Mouse (Mus musculus) megakaryocyte progenitor cell, adult 5-6 weeks (primary cell): ENCODE measurements around the gene Paqr6. TPM values are rescaled to one million over a fixed set of nuclear protein-coding genes. Genes with fewer than 3 reads are reported as not detected.

Experiments
- ATAC-seq: replicated peaks from 2 replicates; pipeline ENCODE4 v1.8.0; 2016; ENCODE audit warnings: mild to moderate bottlenecking, moderate TSS enrichment, inconsistent platforms; ENCODE audit not compliant: poor library complexity
- total RNA-seq, 2 experiments: library from RNA; stranded (forward) in 1 of 2; stranded (reverse) in 1 of 2; fragments of 157-497, 149-512 nt in 1 of 2; fragments of 200-1000 nt in 1 of 2; gene quantifications; 2 replicates each; pipeline versions ENCODE4 v1.2.3 to v1.2.4; 2015 to 2017

The Paqr6 gene
- total RNA-seq (2015) (0.15 TPM in 1 of 2 replicates, not detected in the other), total RNA-seq (2017) (not detected in 2 replicates)

DNA sequence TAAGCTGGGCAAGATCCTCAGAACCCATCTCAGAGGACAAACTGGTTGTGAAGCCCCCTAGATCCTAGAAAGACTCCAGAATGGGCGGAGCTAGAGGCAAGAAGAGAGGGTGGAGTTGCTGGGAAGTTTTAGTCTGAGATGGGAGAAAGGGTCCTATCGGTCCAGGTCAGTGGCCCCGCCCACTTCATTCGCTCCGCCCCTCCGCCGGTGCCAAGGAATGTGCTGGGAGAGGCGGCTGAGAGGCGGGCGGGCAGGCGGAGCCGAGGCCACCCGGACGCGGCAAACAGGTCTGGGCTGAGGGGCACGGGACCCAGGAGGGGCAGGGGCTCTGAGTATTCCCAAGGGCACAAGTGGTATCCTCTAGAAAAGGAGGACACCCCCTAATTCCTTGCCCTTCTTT, at the start of gene Paqr6:
TSS of gene Paqr6 (plus strand) at position 248 of the 400 bp plus-strand sequence.
- ATAC-seq = no peak

DNA sequence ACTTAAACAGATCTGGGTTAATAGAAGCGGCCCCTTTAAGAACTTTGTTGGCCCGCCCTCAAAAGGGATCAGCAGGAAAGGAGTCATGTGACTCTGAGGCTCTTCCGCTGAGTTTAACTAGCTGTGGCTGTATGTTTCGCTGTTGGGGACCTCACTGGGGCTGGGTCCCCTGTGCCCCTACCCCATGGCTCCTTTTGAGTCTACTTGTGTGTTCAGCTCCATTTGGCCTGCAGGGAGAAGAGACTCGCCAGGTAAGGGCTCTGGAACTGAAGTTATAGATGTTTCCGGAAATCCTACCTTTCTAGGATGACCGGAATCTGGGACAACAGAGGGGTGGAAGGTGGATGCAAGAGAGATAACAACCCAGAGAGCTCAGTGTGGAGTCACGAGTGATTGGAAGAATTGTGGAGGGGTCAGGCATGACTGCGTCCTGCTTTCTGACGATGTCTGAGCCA, 39.4 kb upstream of the Paqr6 start, which contains the start of gene Glmp:
TSS of gene Glmp (plus strand) at position 73 of the 455 bp plus-strand sequence.
- ATAC-seq = peak; percentile 94

DNA sequence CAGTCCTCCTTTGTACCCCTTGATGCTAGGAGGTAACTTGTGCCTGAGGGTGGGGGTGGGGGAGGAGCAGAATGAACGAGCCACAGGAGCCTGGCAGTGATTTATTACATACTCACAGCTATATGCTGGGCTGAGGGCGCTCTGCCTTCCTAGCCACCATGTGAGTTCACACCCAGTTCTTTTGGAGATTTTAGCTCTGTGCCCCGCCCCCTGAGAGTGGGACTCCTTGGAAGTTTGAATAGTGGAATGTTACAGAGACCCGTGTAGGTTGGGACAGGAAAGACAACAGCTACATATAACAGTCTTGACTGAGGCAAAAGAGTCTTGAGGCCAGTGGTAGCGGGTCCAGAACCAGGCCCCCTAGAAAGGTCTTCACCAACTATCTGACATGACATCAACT, 35.4 kb upstream of the Paqr6 start:
- no peak for ATAC-seq

DNA sequence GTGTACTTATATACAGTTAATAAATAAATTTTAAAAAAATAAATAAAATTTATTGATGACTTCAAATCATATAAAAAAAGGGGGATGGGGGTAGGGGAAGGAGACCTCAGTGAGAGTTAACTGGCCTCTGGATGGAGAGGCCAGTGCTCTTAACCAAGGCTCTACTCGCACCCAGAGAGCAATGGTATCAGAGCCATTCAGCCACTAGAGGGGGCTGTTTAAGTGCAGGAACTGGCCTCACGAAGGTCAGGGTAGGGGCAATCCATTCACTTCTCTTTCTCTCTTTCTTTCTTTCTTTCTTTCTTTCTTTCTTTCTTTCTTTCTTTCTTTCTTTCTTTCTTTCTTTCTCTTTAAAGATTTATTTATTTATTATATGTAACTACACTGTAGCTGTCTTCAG, 33.1 kb upstream of the Paqr6 start:
- peak; percentile 48; the same call in 1 of the 2 replicates for ATAC-seq

DNA sequence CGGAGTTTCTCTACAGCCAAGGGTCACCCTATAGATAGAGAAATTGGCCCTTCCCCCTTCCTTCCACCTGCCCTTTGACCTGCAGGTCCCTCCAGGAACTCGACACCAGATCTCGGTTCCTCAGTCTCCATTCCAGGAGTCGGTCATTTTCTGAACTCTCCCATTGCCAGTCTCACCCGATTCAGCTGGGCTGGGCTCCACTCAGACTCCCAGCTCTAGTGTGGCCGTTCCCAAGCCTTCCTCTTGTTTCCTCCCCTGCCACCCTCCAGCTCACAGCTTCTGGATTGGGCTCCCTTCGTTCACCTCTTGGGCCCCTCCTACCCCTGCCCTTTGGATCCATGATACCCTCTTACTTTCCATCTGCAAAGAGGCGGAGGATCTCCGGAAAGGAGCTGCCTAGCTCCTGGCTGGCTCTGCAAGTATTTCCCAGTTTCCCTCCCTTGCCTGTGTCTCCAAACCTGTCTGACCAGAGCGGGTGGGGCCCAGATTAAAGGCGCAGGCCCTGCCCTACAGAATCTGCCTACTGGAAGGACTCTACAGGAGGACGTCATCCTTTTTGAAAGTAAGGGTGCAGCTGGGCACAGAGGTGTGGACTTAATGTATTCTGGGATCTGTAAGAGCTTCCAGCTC, 30.2 kb upstream of the Paqr6 start:
- no peak for ATAC-seq

DNA sequence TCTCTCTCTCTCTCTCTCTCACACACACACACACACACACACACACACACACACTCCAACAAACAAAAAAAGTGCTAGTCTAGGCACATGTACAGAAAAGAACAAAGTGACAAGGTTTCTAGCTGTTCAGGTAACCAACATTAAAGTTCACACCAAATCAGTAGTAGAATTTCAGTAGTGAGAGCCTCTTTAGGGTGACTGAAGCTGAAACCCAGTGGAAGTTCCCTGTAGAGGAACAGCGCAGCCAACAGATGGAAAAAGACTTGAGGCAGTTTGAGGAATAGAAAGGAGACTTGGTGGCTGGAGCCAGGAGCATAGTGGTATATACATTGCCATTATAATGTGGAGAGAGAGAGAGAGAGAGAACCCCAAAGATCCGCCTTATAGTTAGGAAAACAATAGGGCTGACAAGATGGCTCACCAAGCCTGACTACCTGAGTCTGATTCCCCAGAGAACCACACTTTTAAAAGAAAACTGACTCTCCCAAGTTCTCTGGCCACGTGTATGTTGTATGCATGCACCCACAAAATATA, 29.4 kb upstream of the Paqr6 start:
- ATAC-seq = no peak

DNA sequence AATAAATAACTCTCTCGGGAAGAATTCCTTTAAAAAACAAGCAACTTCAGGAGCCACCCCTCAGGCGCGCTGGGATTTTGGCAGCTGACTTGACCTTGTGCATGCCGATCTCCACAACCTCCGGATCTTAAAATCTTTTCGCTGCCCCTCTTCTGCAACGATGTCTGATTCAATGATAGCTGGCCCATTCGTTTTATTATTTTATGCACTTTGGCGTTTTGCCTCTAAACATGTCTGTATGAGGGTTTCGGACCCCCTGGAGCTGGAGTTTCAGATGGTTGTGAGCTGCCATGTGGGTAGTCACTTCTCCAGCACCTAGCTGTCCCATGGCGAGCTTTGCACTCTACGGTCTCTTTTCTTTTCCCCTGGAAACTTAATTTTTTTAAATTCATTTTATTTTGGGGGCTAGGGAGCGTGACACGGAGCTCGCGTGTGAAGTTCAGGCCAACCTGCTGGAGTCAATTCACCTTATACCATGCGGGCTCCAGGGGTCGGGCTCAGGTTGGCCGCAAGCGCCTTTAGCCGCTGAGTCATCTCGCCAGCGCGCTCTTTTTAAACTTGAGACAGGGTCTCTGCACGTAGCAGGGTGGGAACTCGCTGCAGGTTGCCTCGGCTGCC, 28.8 kb upstream of the Paqr6 start:
- peak; percentile 29 for ATAC-seq

DNA sequence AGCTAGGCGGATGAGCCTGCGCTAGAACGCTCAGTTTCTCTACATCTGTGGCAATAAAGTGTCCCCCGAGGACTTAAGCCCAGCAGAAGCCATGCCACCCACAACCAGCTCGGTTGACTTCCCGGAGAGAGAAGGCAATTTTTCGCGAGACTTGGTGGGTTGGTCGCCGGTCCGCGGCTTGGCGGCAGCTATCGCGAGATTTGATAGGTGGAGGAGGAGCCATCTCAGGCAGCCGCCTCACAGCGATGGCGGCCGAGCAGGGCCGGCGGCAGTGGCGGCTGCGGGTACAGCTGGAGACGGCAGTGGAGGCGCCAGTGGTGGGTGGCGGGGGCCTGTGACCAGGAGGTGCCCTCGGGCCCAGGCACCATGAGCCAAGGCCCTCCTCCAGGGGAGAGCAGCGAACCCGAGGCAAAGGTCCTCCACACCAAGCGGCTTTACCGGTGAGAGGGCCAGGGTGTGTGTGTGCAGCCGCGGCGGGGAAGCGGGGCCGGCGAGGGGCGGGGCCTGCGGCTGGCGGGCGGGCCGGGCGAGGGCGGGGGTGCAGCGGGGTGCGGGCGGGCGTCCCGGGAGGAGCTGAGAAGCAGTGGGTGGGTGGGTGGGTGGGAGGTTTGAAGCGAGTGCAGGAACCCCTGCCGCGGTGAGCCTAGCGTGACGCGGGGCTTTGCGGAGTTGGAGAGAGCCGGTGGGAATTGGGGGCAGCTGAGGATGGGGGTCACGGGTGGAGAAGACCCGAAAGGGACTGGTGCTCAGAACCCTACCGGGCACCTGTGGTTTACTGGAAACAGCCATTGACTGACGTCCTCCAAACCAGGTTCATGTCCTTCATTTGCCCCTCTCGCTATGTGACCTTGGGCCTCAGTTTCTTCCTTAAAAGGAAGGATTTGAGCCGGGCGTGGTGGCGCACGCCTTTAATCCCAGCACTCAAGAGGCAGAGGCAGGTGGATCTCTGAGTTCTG, 28.0 kb upstream of the Paqr6 start, which contains the start of the genes Tmem79 and Smg5:
TSS of gene Tmem79 (minus strand) at position 91 of the 956 bp plus-strand sequence.
TSS of gene Smg5 (plus strand) at position 203 of the 956 bp plus-strand sequence.
- peak; percentile 79 for ATAC-seq

DNA sequence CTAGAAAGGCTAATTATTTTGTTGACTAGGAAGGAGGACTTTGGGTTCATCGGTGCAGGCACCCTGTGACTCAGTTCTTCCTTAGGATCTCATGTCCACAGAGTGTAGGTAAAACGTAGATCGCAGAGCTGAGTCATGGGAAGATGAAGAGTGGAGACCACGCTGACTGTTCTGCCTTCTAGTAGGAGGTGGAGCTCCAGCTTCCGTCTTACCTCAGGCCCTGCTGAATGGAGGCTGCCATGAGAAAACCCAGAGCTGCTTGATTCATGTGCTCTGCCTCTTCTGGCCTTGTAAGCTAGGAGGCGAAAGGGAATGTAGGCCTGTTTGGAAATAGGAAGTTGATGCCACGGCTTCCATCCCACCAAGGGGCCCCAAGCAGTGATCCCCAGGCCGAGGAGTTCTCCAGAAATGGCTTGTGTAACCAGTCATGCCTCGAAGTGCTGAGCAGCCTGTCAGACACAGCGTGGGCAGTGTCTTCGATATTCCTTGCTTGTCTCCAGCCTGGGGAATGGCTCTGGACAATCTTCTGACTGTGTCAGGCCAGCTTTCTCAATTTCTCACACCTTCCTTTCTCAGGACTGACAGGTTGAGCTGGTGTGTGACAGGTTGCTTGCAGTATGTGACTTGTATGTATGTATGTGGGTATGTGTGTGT, 26.9 kb upstream of the Paqr6 start:
- peak; percentile 27 for ATAC-seq

DNA sequence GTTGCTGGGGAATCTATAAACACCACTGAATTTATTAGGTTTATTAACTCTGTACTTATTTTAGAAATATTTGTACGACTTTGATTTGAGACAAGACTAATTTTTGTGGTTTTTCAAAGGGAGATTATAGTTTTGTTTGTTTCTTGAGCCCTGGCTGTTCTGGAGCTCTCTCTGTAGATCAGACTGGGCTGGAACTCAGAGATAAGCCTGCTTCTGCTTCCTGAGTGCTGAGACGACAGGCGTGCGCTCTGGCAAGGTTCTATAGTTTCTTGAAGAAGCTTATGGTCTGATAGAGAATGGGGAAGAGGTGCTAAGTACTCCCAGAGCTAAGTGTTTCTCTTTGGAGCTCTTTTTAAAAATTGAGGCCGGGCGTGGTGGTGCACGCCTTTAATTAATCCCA, 26.1 kb upstream of the Paqr6 start:
- ATAC-seq = peak; percentile 61

DNA sequence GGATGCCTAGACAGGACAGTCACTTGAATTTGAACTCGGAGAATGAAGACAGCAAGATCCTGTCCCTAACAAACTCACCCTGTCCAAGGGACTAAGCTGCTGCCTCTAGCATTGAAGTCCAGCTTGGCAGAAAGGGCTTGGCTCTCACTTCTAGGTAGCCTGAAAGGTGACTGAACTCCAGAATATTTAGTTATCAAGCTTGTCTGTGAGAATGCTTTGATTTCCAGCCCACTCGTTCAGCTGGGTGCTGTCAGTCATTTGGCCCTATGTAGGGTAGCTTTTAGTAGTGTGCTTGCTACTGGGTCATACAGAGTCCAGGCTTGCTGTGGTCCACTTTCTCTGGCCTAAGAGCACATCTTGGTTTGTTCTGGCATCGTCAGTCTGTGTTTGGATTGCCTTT, 25.4 kb upstream of the Paqr6 start:
- no peak for ATAC-seq

DNA sequence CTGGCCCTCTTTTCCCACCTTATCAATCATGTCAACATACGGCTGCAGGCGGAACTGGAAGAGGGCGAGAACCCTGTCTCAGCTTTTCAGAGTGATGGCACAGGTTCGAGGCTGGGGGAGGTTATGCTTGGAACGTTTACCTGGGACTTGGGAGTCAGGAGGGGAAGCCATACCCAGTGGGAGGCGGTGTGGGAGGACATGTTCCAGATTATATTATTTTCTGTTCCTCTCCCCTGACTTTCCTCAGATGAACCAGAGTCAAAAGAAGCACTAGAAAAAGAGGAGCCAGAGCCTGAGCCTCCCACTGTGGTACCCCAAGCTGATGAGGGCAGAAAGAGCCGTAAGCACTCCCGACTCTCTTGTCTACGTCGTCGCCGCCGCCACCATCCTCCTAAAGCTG, 13.7 kb upstream of the Paqr6 start:
- no peak for ATAC-seq

DNA sequence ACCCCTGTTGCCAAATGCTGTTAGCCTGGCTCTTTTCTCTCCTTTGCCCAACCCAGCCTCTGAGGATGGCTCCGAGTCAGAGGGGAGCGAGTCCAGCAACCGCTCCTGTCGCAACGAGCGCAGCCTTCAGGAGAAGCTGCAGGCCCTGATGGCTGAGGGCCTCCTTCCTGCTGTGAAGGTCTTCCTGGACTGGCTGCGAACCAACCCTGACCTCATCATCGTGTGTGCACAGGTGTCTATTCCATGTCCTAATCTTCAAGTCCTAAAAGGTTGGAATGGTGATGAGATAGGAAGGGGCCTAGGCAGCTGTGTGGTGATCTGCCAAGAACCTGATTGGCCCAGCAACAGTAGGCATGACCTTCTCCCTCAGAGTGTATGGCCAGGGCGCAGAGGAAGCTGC, 11.5 kb upstream of the Paqr6 start:
- ATAC-seq = no peak

DNA sequence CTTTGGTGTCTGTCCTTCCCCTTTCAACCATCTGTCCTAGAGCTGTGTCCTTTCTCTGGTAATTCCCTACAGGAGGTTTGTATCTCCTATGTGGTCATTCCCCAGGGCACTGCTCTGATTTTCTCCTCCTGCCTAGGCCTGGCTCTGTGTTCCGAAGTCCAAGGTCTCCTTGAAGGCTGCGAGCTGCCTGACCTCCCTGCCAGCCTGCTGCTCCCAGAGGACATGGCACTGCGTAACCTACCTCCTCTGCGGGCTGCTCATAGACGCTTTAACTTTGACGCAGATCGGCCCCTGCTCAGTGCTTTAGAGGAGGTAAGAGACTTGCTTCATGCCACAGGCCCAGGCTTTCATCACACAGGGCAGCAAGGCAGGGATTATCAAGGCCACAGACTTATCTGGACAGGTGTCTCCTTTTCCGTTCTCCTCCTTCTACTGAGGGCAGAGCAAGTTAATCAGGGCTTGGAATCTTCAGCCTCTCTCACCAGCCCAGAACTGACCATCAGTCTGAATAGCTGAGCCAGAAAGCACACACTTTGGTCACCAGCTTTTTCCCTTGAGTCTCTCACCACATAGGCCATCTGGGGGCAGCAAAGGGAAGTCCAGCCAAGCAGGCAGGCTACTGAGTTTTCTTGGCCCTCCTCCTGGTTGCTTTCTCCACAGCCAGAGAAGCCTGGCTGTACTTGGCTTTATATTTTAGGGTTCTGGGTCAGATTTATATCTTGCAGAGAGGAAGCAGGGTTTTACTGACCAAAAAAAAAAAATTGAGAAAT, 9.8 kb upstream of the Paqr6 start:
- ATAC-seq = no peak

DNA sequence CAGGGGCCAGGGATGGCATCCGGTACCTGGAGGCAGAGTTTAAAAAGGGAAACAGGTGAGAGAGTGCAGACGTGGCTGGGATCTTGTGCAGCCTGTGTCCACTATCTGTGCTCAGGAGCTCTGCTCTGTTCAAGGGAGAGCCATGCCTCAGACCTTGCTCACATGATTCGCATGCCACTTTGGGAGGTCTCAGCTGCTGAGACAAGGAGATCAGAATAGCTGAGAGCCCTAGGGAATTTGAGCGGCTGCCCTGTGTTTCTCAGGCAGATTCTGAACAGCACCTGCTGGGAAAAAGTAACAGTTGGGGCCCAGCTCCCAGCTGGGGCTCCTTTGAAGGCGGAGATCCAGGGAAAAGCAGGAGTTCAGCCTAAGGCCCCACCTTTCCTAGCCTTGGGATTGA, 4.8 kb upstream of the Paqr6 start:
- ATAC-seq = no peak

DNA sequence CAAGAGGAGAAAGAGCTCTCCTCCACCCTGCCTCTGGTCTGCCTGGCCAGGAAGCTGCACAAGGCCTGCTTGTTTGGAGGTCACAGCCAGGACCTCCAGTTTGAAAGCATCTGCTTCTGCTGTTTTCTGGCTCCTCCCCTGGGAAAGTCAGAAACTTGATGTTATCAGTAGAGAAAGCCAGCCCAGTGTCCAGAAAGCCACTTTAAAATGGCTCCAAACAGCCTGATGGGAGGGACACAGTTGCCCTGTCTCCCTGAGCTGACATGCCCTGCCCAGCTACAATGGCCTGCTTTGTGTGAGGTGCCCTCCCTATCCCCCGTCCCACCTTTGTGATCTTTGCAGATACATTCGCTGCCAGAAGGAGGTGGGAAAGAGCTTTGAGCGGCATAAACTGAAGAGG, 4.4 kb upstream of the Paqr6 start:
- ATAC-seq = no peak

DNA sequence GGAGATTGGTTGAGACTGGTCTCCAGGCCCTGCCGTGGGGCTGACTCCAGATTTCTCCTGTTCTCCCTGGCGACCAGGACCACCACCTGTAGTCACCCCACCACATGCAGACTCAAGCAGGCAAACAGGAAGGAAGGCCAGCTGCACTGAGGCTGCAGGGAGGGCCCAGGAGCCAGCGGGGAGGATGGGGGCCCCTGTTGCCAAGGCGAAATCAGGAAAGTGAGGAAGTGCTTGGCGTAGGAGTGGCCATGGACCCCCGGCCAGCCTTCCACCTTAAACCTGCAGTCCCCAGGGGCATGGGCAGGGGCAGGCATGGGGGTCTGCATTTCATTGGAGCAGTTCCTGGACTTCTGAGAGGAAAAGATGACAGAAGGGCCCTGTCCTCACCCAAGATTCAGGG, 3.3 kb upstream of the Paqr6 start:
- ATAC-seq = no peak

DNA sequence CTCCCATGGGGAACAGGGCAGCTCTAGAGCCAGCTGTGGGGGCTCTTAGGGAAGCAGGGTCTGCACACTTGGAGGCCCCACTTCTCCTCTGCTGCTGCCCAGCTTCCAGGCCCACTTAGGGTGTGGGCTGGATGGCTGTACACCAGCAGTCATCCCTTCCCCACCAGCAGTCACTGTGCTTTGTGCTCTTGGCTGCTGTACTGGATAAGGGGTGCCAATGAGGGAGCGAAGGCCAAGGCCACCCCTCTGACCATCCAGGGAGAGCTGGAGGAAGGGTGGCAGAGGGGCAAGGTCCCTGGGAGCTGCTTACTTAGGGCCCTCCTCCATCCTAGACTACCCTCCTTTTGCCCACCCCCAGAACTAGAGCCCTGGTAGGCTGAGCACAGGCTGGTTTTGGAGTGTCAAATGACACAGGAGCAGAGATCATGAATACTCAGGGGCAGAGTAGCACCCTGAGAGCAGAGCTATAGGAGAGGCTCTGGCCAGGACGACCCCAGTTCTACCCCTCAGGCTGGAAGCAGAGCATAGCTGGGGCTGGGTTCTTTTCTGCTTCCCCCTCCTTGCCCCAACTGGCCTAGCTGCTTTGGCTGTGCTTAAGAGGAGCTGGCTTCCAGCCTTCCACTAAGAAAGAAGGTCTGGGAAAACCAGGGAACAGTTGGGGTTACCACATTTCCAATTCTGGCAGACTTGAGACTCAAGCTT, 2.6 kb upstream of the Paqr6 start:
- ATAC-seq = no peak

DNA sequence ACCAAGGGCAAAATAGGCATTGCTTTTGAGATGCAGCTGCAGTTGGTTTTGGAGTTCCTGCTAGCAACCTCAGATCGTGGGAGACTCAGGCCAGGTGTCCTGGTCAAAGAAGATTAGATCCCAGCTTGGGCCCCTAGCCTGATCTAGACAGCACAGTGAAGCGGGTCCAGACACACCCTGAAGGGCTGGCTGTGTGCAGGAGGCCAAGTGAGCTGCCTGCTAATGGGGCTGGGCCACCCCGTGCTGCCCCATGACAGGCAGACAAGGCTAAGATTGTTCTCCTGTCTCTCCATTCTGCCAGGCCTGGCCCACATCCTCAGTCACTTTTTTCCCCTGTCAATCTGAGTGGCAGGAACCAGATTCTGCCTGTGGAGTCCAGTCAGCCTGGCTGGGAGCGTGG, 684 bp upstream of the Paqr6 start:
- ATAC-seq = peak; percentile 71
